Mouse (Mus musculus): Measurements from ENCODE around the gene Mex3d.
A peak's percentile ranks its signal among the peaks of the same experiment; 100 is the strongest.

Gene Mex3d

GRCm38 (mm10) chr10:80385811-80386734 is 1.4 kb downstream of the Mex3d start:
- DNase-seq (ENCODE audit: low spot score): no peak

GRCm38 (mm10) chr10:80385310-80385709 is 2.1 kb downstream of the Mex3d start:
- DNase-seq (ENCODE audit: low spot score): no peak

DNA sequence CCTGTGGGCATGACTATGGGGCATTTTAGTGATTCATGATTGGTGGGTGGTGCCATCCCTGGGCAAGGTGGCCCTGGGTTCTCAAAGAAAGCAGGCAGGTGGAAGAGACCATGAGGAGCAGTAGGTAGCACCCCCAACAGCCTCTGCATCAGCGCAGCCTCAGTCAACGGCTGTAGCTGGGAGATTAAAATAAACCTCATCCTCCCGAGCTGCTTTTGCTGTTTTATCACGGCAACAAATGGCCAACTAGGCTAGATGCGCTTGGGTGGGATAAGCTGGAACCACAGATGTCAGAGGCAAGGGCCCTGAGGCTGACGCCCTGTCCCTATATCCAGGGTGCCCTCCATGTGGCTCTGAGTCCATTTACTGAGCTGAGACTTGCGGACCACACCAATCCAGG is 2.8 kb downstream of the Mex3d start:
- no peak for DNase-seq (ENCODE audit: low spot score)

- DNase-seq (ENCODE audit: low spot score): no peak
Measured at GRCm38 (mm10) chr10:80384115-80384639, 3.3 kb downstream of the Mex3d start.

GRCm38 (mm10) chr10:80383431-80383830 is 4.0 kb downstream of the Mex3d start:
- DNase-seq (ENCODE audit: low spot score): no peak

- no peak for DNase-seq (ENCODE audit: low spot score)
Measured at GRCm38 (mm10) chr10:80382641-80383365, 4.7 kb downstream of the Mex3d start.

GRCm38 (mm10) chr10:80377716-80378115 is 9.7 kb downstream of the Mex3d start:
- DNase-seq (ENCODE audit: low spot score): no peak

DNA sequence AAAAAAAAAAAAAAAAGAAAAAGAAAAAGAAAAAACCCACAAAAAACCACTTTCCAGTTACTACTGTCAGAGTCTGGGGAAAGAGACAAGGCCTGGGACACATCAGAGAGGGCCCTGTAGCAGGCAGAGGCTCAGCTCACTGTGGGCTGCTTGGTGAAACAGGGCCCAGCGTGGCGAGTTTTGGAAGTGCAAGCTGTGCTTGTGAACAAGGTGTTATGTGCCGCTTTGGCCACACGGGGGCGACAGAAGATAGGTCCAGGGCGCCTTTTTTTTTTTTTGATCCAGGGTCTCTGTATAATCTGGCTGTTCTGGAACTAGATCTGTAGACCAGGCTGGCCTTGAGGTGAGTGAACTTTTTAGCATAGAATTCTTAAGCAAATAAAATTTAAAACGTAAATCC is 11.3 kb downstream of the Mex3d start:
- DNase-seq (ENCODE audit: low spot score): peak; percentile 94

- DNase-seq (ENCODE audit: low spot score): peak; percentile 69
Measured at GRCm38 (mm10) chr10:80374063-80374462, 13.4 kb downstream of the Mex3d start.

GRCm38 (mm10) chr10:80372706-80373105 is 14.8 kb downstream of the Mex3d start:
- DNase-seq (ENCODE audit: low spot score): no peak

- DNase-seq (ENCODE audit: low spot score): no peak
Measured at GRCm38 (mm10) chr10:80371983-80372382, 15.5 kb downstream of the Mex3d start.

DNA sequence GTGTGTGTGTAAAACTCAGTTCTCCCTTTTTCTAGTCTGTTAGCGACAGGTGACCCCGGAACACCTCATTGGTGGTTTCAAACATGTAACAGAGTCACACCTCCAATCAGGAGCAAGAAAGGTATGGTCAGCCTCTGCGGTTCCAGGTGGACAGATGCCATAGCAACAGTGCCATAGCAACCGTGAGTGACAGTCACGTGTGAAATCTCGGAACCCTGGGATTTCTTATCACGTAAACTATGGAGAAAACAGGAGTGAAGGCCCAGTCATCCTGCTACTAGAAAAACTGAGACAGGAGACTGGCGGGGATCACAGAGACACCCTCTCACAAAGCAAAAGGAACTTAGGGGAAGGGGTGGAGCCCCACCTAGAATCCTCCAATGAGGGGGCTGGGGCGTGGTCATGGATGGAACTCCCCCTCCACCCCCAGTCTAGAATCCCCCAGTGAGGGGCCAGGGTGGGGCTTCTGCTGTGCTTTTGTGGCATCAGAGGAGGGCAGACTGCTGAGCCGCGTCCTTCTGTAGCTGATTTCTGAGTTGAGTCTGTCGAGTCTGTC is 16.0 kb downstream of the Mex3d start:
- DNase-seq (ENCODE audit: low spot score): no peak

- DNase-seq (ENCODE audit: low spot score): no peak
Measured at GRCm38 (mm10) chr10:80369995-80370747, 17.3 kb downstream of the Mex3d start.

- DNase-seq (ENCODE audit: low spot score): no peak
Measured at GRCm38 (mm10) chr10:80368392-80368791, 19.1 kb downstream of the Mex3d start.

GRCm38 (mm10) chr10:80367954-80368353 is 19.5 kb downstream of the Mex3d start:
- no peak for DNase-seq (ENCODE audit: low spot score)

GRCm38 (mm10) chr10:80365736-80366135 is 21.7 kb downstream of the Mex3d start:
- no peak for DNase-seq (ENCODE audit: low spot score)

- no peak for DNase-seq (ENCODE audit: low spot score)
Measured at GRCm38 (mm10) chr10:80363734-80364133, 23.7 kb downstream of the Mex3d start.

GRCm38 (mm10) chr10:80357994-80358639 is 29.3 kb downstream of the Mex3d start:
- peak; percentile 51 for DNase-seq (ENCODE audit: low spot score)

DNA sequence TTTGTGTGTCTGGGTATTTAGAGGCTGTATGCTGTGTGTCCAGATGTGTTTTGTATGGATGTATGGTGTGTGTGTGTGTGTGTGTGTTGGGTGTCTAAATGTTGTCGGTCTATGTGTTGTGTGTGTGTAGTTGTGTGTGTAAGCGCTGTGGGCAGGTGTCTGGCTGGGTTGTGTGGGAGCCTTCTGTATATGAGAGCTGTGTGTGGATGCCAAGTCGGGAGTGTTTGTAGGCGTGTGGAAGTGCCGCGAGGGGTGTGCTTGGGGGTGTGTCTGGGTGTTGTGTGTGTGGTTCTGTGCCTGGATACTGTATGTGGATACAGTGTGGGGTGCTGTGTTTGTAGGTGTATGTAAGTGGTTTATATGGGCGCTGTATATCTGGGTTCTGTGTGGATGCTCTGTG is 30.1 kb downstream of the Mex3d start:
- DNase-seq (ENCODE audit: low spot score): no peak

GRCm38 (mm10) chr10:80356737-80357136 is 30.7 kb downstream of the Mex3d start:
- DNase-seq (ENCODE audit: low spot score): no peak

- DNase-seq (ENCODE audit: low spot score): no peak
Measured at GRCm38 (mm10) chr10:80356001-80356682, 31.3 kb downstream of the Mex3d start, which contains the start of gene Plk5. TSS of gene Plk5 (plus strand) at chr10:80356459.

Data from urinary bladder, postnatal 25 days (tissue).